Mouse (Mus musculus): ENCODE measurements around the gene Gm14851.
A peak's percentile ranks its signal among the peaks of the same experiment; 100 is the strongest.
"Not testable (repeated sequence)": the region's sequence is repeated elsewhere in the genome, so short reads cannot be mapped to it uniquely, and the experiment has no call there.

Gm14851 gene

DNA sequence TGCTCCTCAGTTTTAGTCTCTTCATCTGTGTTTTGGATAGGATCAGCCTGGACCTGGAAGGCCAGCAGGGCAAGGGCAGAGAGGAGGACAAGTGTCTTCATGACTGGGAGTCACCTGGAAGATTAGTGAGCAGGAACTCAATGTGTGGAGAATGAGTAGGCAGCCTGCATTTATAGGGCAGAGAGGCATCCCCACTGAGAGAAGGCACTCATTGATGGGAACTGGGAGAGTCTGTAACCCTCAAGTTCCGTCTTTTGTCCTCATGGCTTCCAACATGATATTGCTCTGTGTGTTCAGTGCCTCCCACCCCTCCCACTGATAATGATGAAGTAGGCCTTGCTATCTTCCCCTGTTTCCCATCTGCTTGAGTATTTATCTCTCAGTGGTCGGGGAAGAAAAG lies at the start of gene Gm14851:
Gene Gm14851, minus strand, starts transcription at position 101 of the 400 bp plus-strand sequence.
- not testable (repeated sequence) for DNase-seq

GRCm38 (mm10) chr8:21134342-21134741 lies 38.5 kb upstream of the Gm14851 start, which contains the start of gene Defa30:
Defa30 (plus strand) TSS chr8:21134642.
- not testable (repeated sequence) for DNase-seq

- peak in 1 of 2 experiments; percentile 2 for DNase-seq
These were observed 2.7 kb downstream of the Gm14851 start for GRCm38 (mm10) chr8:21093106-21093505.

DNA sequence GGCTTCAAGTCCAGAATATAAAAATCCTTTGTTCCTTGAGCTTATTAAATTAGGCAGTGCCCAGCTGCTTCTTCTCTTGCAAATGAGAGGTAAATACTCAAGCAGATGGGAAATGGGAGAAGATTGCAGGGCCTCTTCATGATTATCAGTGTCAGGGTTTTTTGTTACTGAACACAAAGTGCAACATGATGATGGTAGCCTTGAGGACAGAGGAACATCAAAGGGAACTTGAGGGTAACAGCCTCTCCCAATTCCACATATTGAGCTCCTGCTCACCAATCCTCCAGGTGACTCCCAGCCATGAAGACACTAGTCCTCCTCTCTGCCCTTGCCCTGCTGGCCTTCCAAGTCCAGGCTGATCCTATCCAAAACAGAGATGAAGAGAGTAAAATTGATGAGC lies 11.7 kb downstream of the Gm14851 start, which contains the start of gene Defa25:
Gene Defa25, plus strand, starts transcription at position 301 of the 400 bp plus-strand sequence.
- DNase-seq, result not testable (repeated sequence)

DNA sequence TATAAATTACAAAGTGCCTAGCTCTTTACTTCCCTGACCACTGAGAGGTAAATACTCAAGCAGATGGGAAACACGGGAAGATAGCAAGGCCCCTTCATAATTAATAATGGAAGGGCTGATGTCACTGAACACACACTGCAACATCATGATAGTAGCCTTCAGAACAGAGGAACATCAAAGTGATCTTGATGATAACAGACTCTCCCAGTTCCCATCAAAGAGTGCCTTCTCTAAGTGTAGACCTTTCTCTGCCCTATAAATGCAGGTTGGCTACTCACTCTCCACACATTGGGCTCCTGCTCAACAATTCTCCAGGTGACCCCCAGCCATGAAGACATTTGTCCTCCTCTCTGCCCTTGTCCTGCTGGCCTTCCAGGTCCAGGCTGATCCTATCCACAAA lies 31.1 kb downstream of the Gm14851 start, which contains the start of gene Defa35:
Gene Defa35, plus strand, starts transcription at position 301 of the 400 bp plus-strand sequence.
- not testable (repeated sequence) for DNase-seq

GRCm38 (mm10) chr8:21054747-21055146 lies 41.1 kb downstream of the Gm14851 start, which contains the start of gene Defa23:
Defa23 (plus strand) TSS chr8:21055047.
- DNase-seq, result not testable (repeated sequence)

Measured in cerebellum, postnatal 14 days (tissue).